Mouse (Mus musculus): ENCODE measurements around the gene Mrtfa.

GRCm38 (mm10) chr15:81104585-81105259 is 85.8 kb downstream of the Mrtfa start:
- no peak for TF ChIP-seq POLR2A (IDR thresholded peaks at IDR 0.05; ENCODE audit: borderline replicate concordance, control insufficient read depth, low read depth, low read length)
- TF ChIP-seq CTCF (IDR thresholded peaks at IDR 0.05; ENCODE audit: control insufficient read depth, insufficient read depth, low read length) = no peak
